Mouse (Mus musculus) heart, adult 2 months (tissue): Measurements from ENCODE around the gene Rps9.
"Not testable (repeated sequence)": the region's sequence is repeated elsewhere in the genome, so short reads cannot be mapped to it uniquely, and the experiment has no call there.

Experiments
- CTCF ChIP-seq: fragments of 200-600 bp; IDR thresholded peaks from 2 replicates; pipeline ENCODE4 v1.8.1; 2022; ENCODE audit warnings: antibody characterized with exemption, mild to moderate bottlenecking, moderate library complexity
- EP300 ChIP-seq: fragments of 200-500 bp; IDR thresholded peaks from 2 replicates; pipeline ENCODE4 v1.6.1; 2011; ENCODE audit warnings: low read depth, low read length, control low read depth; ENCODE audit not compliant: insufficient read depth
- POLR2A ChIP-seq: fragments of 200-500 bp; IDR thresholded peaks from 2 replicates; pipeline ENCODE4 v1.6.1; 2011; ENCODE audit warnings: mild to moderate bottlenecking, low read depth, low read length, control low read depth; ENCODE audit not compliant: insufficient read depth

- not testable (repeated sequence) for TF ChIP-seq CTCF, POLR2A, EP300
Measured at GRCm38 (mm10) chr7:3708447-3708980, 4.7 kb downstream of the Rps9 start.
